Mouse (Mus musculus) myocyte (in vitro differentiated cells): ENCODE data around the gene Syt15. TPM values are rescaled to one million over a fixed set of nuclear protein-coding genes. Genes with fewer than 3 reads are reported as not detected.

Source experiments
- H3K27me3 ChIP-seq: one replicate; pipeline ENCODE4 v1.6.1; 2011; ENCODE audit not compliant: control insufficient read depth, insufficient read depth, insufficient read length
- H3K36me3 ChIP-seq: one replicate; pipeline ENCODE4 v1.6.1; 2011; ENCODE audit not compliant: control insufficient read depth, insufficient read depth
- H3K4me2 ChIP-seq: one replicate; pipeline ENCODE4 v1.6.1; 2011; ENCODE audit warnings: low read depth, control low read depth
- H3K4me3 ChIP-seq: one replicate; pipeline ENCODE4 v1.5.1; 2011; ENCODE audit warnings: mild to moderate bottlenecking, control low read depth, moderate library complexity
- H3K79me2 ChIP-seq: one replicate; pipeline ENCODE4 v1.6.1; 2011; ENCODE audit not compliant: control insufficient read depth, insufficient read depth
- H3ac ChIP-seq: one replicate; pipeline ENCODE4 v1.6.1; 2011; ENCODE audit not compliant: control insufficient read depth, insufficient read length
- CEBPB ChIP-seq: IDR thresholded peaks from 2 replicates; pipeline ENCODE4 v1.6.1; 2011; ENCODE audit warnings: mild to moderate bottlenecking, moderate library complexity; ENCODE audit not compliant: poor library complexity, insufficient read depth, severe bottlenecking
- E2F4 ChIP-seq: IDR thresholded peaks from one replicate; pipeline ENCODE4 v1.6.1; 2011; ENCODE audit warnings: mild to moderate bottlenecking, control low read depth, moderate library complexity; ENCODE audit not compliant: insufficient read depth
- MAX ChIP-seq: IDR thresholded peaks from one replicate; pipeline ENCODE4 v1.6.1; 2011; ENCODE audit warnings: low read depth, mild to moderate bottlenecking, control low read depth
- MYOD1 ChIP-seq, 3 experiments: IDR thresholded peaks; one replicate each; pipeline ENCODE4 v1.6.1; 2011; ENCODE audit warnings: control low read depth in 2 of 3, low read depth in 2 of 3, mild to moderate bottlenecking in 2 of 3, moderate library complexity in 1 of 3; ENCODE audit not compliant: insufficient read length in 2 of 3, control insufficient read depth in 1 of 3
- MYOG ChIP-seq, 3 experiments: IDR thresholded peaks; one replicate each; pipeline ENCODE4 v1.6.1; 2011; ENCODE audit warnings: control low read depth in 2 of 3, low read depth in 2 of 3, mild to moderate bottlenecking in 2 of 3; ENCODE audit not compliant: insufficient read length in 2 of 3, control insufficient read depth in 1 of 3, insufficient read depth in 1 of 3
- POLR2A ChIP-seq: IDR thresholded peaks from one replicate; pipeline ENCODE4 v1.6.1; 2011; ENCODE audit warnings: low read depth, mild to moderate bottlenecking, control low read depth, moderate library complexity; ENCODE audit not compliant: insufficient read length
- POLR2AphosphoS2 ChIP-seq: IDR thresholded peaks from one replicate; pipeline ENCODE4 v1.6.1; 2011; ENCODE audit warnings: low read depth, control low read depth; ENCODE audit not compliant: insufficient read length
- REST ChIP-seq: IDR thresholded peaks from one replicate; pipeline ENCODE4 v1.6.1; 2011; ENCODE audit warnings: mild to moderate bottlenecking, control low read depth, moderate library complexity; ENCODE audit not compliant: insufficient read depth, insufficient read length
- SRF ChIP-seq: IDR thresholded peaks from one replicate; pipeline ENCODE4 v1.6.1; 2011; ENCODE audit warnings: low read depth; ENCODE audit not compliant: control insufficient read depth, insufficient read length
- TCF12 ChIP-seq: IDR thresholded peaks from one replicate; pipeline ENCODE4 v1.6.1; 2011; ENCODE audit warnings: mild to moderate bottlenecking, control low read depth; ENCODE audit not compliant: poor library complexity, insufficient read depth, severe bottlenecking
- TCF3 ChIP-seq: IDR thresholded peaks from one replicate; pipeline ENCODE4 v1.6.1; 2011; ENCODE audit warnings: low read depth, control low read depth; ENCODE audit not compliant: insufficient read length
- USF1 ChIP-seq: IDR thresholded peaks from one replicate; pipeline ENCODE4 v1.6.1; 2011; ENCODE audit warnings: low read depth, mild to moderate bottlenecking, control low read depth, moderate library complexity
- polyA plus RNA-seq: library from polyadenylated mRNA; unstranded; fragments of >200 nt; fragmentation: generic; extraction: Trizol; gene quantifications from one replicate; pipeline ENCODE4 v1.2.1, GENCODE M21; 2012; ENCODE audit warnings: missing spikeins

Gene Syt15
- polyA plus RNA-seq, 1 experiment = not detected

DNA sequence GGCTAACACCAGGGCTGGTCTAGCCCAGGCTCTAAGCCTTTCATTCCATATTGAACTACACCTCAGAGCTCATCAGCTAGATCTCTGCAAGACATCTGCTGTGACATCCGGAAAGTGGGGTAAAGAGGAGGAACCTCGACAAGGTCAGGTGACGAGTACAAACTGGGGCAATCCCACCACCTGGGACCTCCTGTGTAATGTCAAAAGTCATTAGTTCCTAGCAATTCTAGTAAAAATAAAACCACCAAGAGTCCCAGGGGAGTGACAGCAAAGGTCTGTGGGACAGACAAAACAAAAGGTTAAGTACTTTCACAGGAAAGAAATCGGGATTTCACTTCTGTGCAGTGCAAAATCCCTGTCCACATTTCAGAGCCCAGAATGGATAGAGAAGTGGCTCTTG lies 25.5 kb upstream of the Syt15 start:
- no peak overlapping the region for H3K4me2 ChIP-seq
- H3K36me3 ChIP-seq = no peaks in the 10 kb centered on the region
- H3ac ChIP-seq = no peak overlapping the region
- no peaks in the 10 kb centered on the region for H3K79me2 ChIP-seq
- H3K4me3 ChIP-seq = no peak overlapping the region
- no peak for TF ChIP-seq MAX
- no peak for TF ChIP-seq E2F4
- TF ChIP-seq POLR2A = no peak
- no peak for TF ChIP-seq MYOD1 (IDR thresholded peaks at IDR 0.05; ENCODE audit: control insufficient read depth in 1 of 3, insufficient read length in 2 of 3, low read depth in 2 of 3)
- no peak for TF ChIP-seq TCF12
- TF ChIP-seq POLR2AphosphoS2 = no peak
- TF ChIP-seq CEBPB = no peak
- TF ChIP-seq SRF = no peak
- no peak for TF ChIP-seq REST
- no peak for TF ChIP-seq MYOG (IDR thresholded peaks at IDR 0.05; ENCODE audit: control insufficient read depth in 1 of 3, insufficient read depth in 1 of 3, insufficient read length in 2 of 3, low read depth in 2 of 3)
- no peak for TF ChIP-seq USF1
- TF ChIP-seq TCF3 = no peak
- no peaks in the 10 kb centered on the region for H3K27me3 ChIP-seq

DNA sequence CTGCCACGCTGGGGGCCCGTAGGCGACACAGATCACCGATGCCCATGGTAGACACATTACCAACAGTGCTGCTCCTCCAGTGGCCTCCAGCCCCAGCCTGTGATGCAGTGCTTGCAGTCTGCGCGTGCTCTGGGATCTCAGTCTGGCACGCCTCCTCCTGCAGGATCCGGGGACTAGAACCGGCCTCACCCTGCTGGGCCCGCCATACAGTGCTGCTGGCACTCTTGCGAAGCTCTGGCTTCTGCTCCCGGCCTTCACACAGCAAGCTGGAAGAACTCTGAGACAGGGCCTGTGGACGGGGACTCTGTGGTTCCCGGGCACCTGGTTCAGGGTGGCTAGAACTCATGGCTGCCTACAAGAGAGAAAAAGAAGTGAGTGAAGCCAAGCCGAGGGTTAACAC lies 23.9 kb upstream of the Syt15 start:
- H3K36me3 ChIP-seq = no peaks in the 10 kb centered on the region
- H3K4me3 ChIP-seq = no peak overlapping the region
- TF ChIP-seq MYOG (IDR thresholded peaks at IDR 0.05; ENCODE audit: control insufficient read depth in 1 of 3, insufficient read depth in 1 of 3, insufficient read length in 2 of 3, low read depth in 2 of 3) (no peak), POLR2AphosphoS2 (no peak), SRF (no peak), E2F4 (no peak), REST (no peak), MYOD1 (IDR thresholded peaks at IDR 0.05; ENCODE audit: control insufficient read depth in 1 of 3, insufficient read length in 2 of 3, low read depth in 2 of 3) (no peak), POLR2A (no peak), TCF3 (no peak), MAX (no peak), TCF12 (no peak)
- no peak overlapping the region for H3ac ChIP-seq
- no peak overlapping the region for H3K4me2 ChIP-seq
- no peaks in the 10 kb centered on the region for H3K27me3 ChIP-seq
- no peaks in the 10 kb centered on the region for H3K79me2 ChIP-seq

DNA sequence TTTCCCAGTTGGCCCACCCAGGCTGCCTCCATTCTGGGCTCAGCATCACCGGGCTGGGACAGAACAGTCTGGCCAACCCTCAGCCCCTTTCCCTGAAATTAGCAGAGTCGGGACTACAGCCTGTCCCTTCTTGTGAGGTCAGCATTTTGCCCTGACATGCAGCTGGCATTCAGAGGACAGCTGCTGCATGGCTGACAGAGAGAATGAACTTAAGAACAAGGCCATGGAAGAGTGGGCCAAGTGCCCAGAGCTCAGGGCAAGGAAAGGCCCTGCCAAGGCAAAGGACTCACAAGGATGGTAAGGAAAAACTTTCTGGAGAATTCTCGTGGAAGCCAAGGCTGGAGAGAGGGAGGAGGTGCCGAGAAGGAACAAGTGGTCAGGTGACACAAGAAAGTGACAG lies 22.7 kb upstream of the Syt15 start:
- Histone ChIP-seq H3K4me2 (no peak overlapping the region), H3ac (no peak overlapping the region), H3K36me3 (no peaks in the 10 kb centered on the region), H3K27me3 (peaks cover 5% of the 10 kb centered on the region), H3K79me2 (no peaks in the 10 kb centered on the region), H3K4me3 (no peak overlapping the region)
- TF ChIP-seq TCF3 = peak; percentile 23
- peak; percentile 28 for TF ChIP-seq TCF12
- no peak for TF ChIP-seq E2F4
- peak; percentile 58 to 82 (median 72) for TF ChIP-seq MYOD1 (IDR thresholded peaks at IDR 0.05; ENCODE audit: control insufficient read depth in 1 of 3, insufficient read length in 2 of 3, low read depth in 2 of 3)
- no peak for TF ChIP-seq REST
- TF ChIP-seq MYOG (IDR thresholded peaks at IDR 0.05; ENCODE audit: control insufficient read depth in 1 of 3, insufficient read depth in 1 of 3, insufficient read length in 2 of 3, low read depth in 2 of 3) = peak; percentile 39 to 84 (median 63)
- TF ChIP-seq POLR2AphosphoS2 = no peak
- TF ChIP-seq SRF = no peak
- TF ChIP-seq CEBPB = no peak

DNA sequence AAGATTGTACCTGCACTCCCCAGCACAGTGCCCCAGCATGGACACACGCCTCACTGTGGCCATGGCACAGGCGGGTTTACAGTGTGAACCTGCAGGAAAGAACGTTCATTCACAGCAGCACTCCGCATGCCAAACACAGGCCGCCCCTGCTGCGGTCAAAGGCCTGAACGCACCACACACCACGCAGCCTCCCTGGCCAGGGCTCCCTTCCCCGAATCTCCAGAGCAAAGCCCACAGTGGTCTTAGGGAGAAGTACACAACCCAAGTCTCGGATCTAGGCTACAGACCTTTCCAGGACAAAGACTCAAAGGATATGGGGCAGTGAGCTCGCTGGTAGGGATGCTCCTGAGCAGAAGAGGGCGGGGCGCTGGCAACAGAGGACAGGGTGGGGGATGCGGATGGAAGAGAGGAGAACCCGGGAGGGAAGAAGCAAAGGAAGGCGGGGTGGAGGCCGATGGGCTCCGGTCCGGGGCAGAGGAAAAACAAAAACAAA lies 18.6 kb upstream of the Syt15 start:
- H3K36me3 ChIP-seq = no peaks in the 10 kb centered on the region
- no peak overlapping the region for H3ac ChIP-seq
- peak overlapping the region; percentile 50 for H3K4me2 ChIP-seq
- H3K4me3 ChIP-seq = no peak overlapping the region
- H3K79me2 ChIP-seq = no peaks in the 10 kb centered on the region
- TF ChIP-seq REST = no peak
- TF ChIP-seq MAX = no peak
- no peak for TF ChIP-seq E2F4
- no peak for TF ChIP-seq POLR2AphosphoS2
- no peak for TF ChIP-seq TCF12
- no peak for TF ChIP-seq MYOG (IDR thresholded peaks at IDR 0.05; ENCODE audit: control insufficient read depth in 1 of 3, insufficient read depth in 1 of 3, insufficient read length in 2 of 3, low read depth in 2 of 3)
- no peak for TF ChIP-seq CEBPB
- no peak for TF ChIP-seq POLR2A
- no peak for TF ChIP-seq MYOD1 (IDR thresholded peaks at IDR 0.05; ENCODE audit: control insufficient read depth in 1 of 3, insufficient read length in 2 of 3, low read depth in 2 of 3)
- no peak for TF ChIP-seq SRF
- no peak for TF ChIP-seq USF1
- TF ChIP-seq TCF3 = no peak
- peaks cover 18% of the 10 kb centered on the region for H3K27me3 ChIP-seq
